Mouse (Mus musculus): ENCODE results near the gene Cyb561d1. TPM values are rescaled to one million over a fixed set of nuclear protein-coding genes. Genes with fewer than 3 reads are reported as not detected.

The Cyb561d1 gene
- polyA plus RNA-seq, 1 experiment: 11.4 TPM

- WGBS: 49% methylated on average over 14 of the region's 14 CpGs
- no peak for DNase-seq
- H3K4me3 ChIP-seq (replicated peaks; ENCODE audit: extremely low read depth, low read depth, low read length): no peak overlapping the region
- TF ChIP-seq CTCF (IDR thresholded peaks at IDR 0.05; ENCODE audit: insufficient read depth, low read length): no peak
- TF ChIP-seq POLR2A (IDR thresholded peaks at IDR 0.05; ENCODE audit: borderline replicate concordance, extremely low read depth, low read depth, low read length): no peak
- no peaks in the 10 kb centered on the region for H3K4me1 ChIP-seq (ENCODE audit: control insufficient read depth, insufficient read depth, low read length)
Observed at GRCm38 (mm10) chr3:108174672-108175531, 26.1 kb downstream of the Cyb561d1 start.

- H3K4me1 ChIP-seq (ENCODE audit: control insufficient read depth, insufficient read depth, low read length): no peaks in the 10 kb centered on the region
- H3K4me3 ChIP-seq (replicated peaks; ENCODE audit: extremely low read depth, low read depth, low read length): no peak overlapping the region
- DNase-seq: no peak
- TF ChIP-seq CTCF (IDR thresholded peaks at IDR 0.05; ENCODE audit: insufficient read depth, low read length) (no peak), POLR2A (IDR thresholded peaks at IDR 0.05; ENCODE audit: borderline replicate concordance, extremely low read depth, low read depth, low read length) (no peak)
- 55% methylated on average over 3 of the region's 3 CpGs for WGBS
Observed at GRCm38 (mm10) chr3:108169199-108169598, 31.8 kb downstream of the Cyb561d1 start.

GRCm38 (mm10) chr3:108167499-108167898, 33.5 kb downstream of the Cyb561d1 start:
- Histone ChIP-seq H3K4me3 (replicated peaks; ENCODE audit: extremely low read depth, low read depth, low read length) (no peak overlapping the region), H3K4me1 (ENCODE audit: control insufficient read depth, insufficient read depth, low read length) (no peaks in the 10 kb centered on the region)
- WGBS: 58% methylated on average over 14 of the region's 14 CpGs
- TF ChIP-seq CTCF (IDR thresholded peaks at IDR 0.05; ENCODE audit: insufficient read depth, low read length) (no peak), POLR2A (IDR thresholded peaks at IDR 0.05; ENCODE audit: borderline replicate concordance, extremely low read depth, low read depth, low read length) (no peak)
- DNase-seq: no peak

- 35% methylated on average over 11 of the region's 11 CpGs for WGBS
Observed at GRCm38 (mm10) chr3:108166486-108167211, 34.4 kb downstream of the Cyb561d1 start.

GRCm38 (mm10) chr3:108165532-108166315, 35.3 kb downstream of the Cyb561d1 start:
- 59% methylated on average over 10 of the region's 10 CpGs for WGBS
- H3K4me3 ChIP-seq (replicated peaks; ENCODE audit: extremely low read depth, low read depth, low read length): no peak overlapping the region
- no peak for DNase-seq
- no peaks in the 10 kb centered on the region for H3K4me1 ChIP-seq (ENCODE audit: control insufficient read depth, insufficient read depth, low read length)
- TF ChIP-seq CTCF (IDR thresholded peaks at IDR 0.05; ENCODE audit: insufficient read depth, low read length): no peak
- TF ChIP-seq POLR2A (IDR thresholded peaks at IDR 0.05; ENCODE audit: borderline replicate concordance, extremely low read depth, low read depth, low read length): no peak

More at GRCm38 (mm10) chr3:108166486-108167211, 34.4 kb downstream of the Cyb561d1 start:
- no peak for DNase-seq
- no peak for TF ChIP-seq CTCF (IDR thresholded peaks at IDR 0.05; ENCODE audit: insufficient read depth, low read length)
- TF ChIP-seq POLR2A (IDR thresholded peaks at IDR 0.05; ENCODE audit: borderline replicate concordance, extremely low read depth, low read depth, low read length): no peak
- Histone ChIP-seq H3K4me3 (replicated peaks; ENCODE audit: extremely low read depth, low read depth, low read length) (no peak overlapping the region), H3K4me1 (ENCODE audit: control insufficient read depth, insufficient read depth, low read length) (no peaks in the 10 kb centered on the region)

- peak; percentile 81 for DNase-seq
- no peak overlapping the region for H3K4me3 ChIP-seq (replicated peaks; ENCODE audit: extremely low read depth, low read depth, low read length)
- TF ChIP-seq CTCF (IDR thresholded peaks at IDR 0.05; ENCODE audit: insufficient read depth, low read length) (peak; percentile 98), POLR2A (IDR thresholded peaks at IDR 0.05; ENCODE audit: borderline replicate concordance, extremely low read depth, low read depth, low read length) (no peak)
- 16% methylated on average over 9 of the region's 9 CpGs for WGBS
- no peaks in the 10 kb centered on the region for H3K4me1 ChIP-seq (ENCODE audit: control insufficient read depth, insufficient read depth, low read length)
Observed at GRCm38 (mm10) chr3:108164807-108165206, 36.2 kb downstream of the Cyb561d1 start.

- WGBS: 60% methylated on average over 5 of the region's 5 CpGs
- no peak for TF ChIP-seq POLR2A (IDR thresholded peaks at IDR 0.05; ENCODE audit: borderline replicate concordance, extremely low read depth, low read depth, low read length)
- TF ChIP-seq CTCF (IDR thresholded peaks at IDR 0.05; ENCODE audit: insufficient read depth, low read length): no peak
- no peaks in the 10 kb centered on the region for H3K4me1 ChIP-seq (ENCODE audit: control insufficient read depth, insufficient read depth, low read length)
- H3K4me3 ChIP-seq (replicated peaks; ENCODE audit: extremely low read depth, low read depth, low read length): no peak overlapping the region
- no peak for DNase-seq
Observed at GRCm38 (mm10) chr3:108164091-108164490, 36.9 kb downstream of the Cyb561d1 start.

- Histone ChIP-seq H3K4me3 (replicated peaks; ENCODE audit: extremely low read depth, low read depth, low read length) (no peak overlapping the region), H3K4me1 (ENCODE audit: control insufficient read depth, insufficient read depth, low read length) (no peaks in the 10 kb centered on the region)
- TF ChIP-seq POLR2A (IDR thresholded peaks at IDR 0.05; ENCODE audit: borderline replicate concordance, extremely low read depth, low read depth, low read length): no peak
- no peak for TF ChIP-seq CTCF (IDR thresholded peaks at IDR 0.05; ENCODE audit: insufficient read depth, low read length)
- no peak for DNase-seq
- WGBS: 69% methylated on average over 9 of the region's 9 CpGs
Observed at GRCm38 (mm10) chr3:108158383-108159037, 42.5 kb downstream of the Cyb561d1 start.

Measured in lung, adult 2 months (tissue).